ENCODE assay signal across 9 mouse cellular contexts in genomic region chr4:129549306-129549705, GRCm38 (mm10). TPM values are rescaled to one million over a fixed set of nuclear protein-coding genes. Genes with fewer than 3 reads are reported as not detected.
DNase-seq lines count a peak whose midpoint lies in the region; ATAC-seq and TF ChIP-seq lines count a peak whose summit lies in the region.
"Had no signal": no experiment of that assay in that cellular context is flagged by ENCODE, and none has a peak within 500 bp of the region (broad histone marks: within the 10 kb centered on the region; RNA-seq: fewer than 3 reads in every experiment).

No protein-coding gene starts in this region.

- no peak overlapping the region for H3K27ac ChIP-seq in layer of hippocampus, adult 2 months
- H3K27ac ChIP-seq in MEL (ENCODE audit: control insufficient read depth, low read depth, low read length), result no peak overlapping the region

- peaks cover 8 to 14% of the 10 kb centered on the region in 2 experiments for H3K4me1 ChIP-seq in MEL (ENCODE audit: control insufficient read depth in 1 of 2, insufficient read depth in 2 of 2, low read length in 2 of 2)

- no peak for TF ChIP-seq POLR2A in MEL (IDR thresholded peaks at IDR 0.05; ENCODE audit: control insufficient read depth in 1 of 2, insufficient read depth in 1 of 2, low read depth in 1 of 2, low read length in 2 of 2, poor library complexity in 1 of 2)

- no peak overlapping the region for H3K4me3 ChIP-seq in layer of hippocampus, adult 2 months
- no peak overlapping the region for H3K4me3 ChIP-seq in MEL (ENCODE audit: control insufficient read depth in 1 of 2, insufficient read depth in 1 of 2, low read depth in 2 of 2, low read length in 2 of 2)

- TF ChIP-seq EP300 in MEL (IDR thresholded peaks at IDR 0.05; ENCODE audit: low read depth in 1 of 2, low read length in 2 of 2), result no peak

- TF ChIP-seq RAD21 in MEL (IDR thresholded peaks at IDR 0.05; ENCODE audit: low read depth, low read length), result peak; percentile 40

- DNase-seq in layer of hippocampus, adult 2 months (ENCODE audit: low spot score in 2 of 2), result no peak
- no peak for DNase-seq in layer of hippocampus, adult 18-20 months (ENCODE audit: low spot score in 2 of 2)
- DNase-seq in MEL (ENCODE audit: low read depth, low spot score), result peak; percentile 69
- peak; percentile 60 to 78 for DNase-seq in spleen, postnatal 10 days (ENCODE audit: low spot score in 2 of 2)
- no peak for DNase-seq in neural tube, embryonic 10.5 days (ENCODE audit: extremely low spot score, low spot score)
- DNase-seq in left cerebral cortex, postnatal 14 days (ENCODE audit: low spot score in 2 of 2), result no peak
- no peak for DNase-seq in cerebellum, postnatal 4 days (ENCODE audit: low spot score in 2 of 2)

- no peaks in the 10 kb centered on the region for H3K79me2 ChIP-seq in MEL (ENCODE audit: control insufficient read depth, insufficient read depth, low read length, poor library complexity)

- intact Hi-C loops in left cerebral cortex, postnatal 14 days (cut with DNase I), result no loop called here

- peak; percentile 74 for TF ChIP-seq CTCF in layer of hippocampus, adult 2 months (conservative IDR thresholded peaks at IDR 0.05)
- TF ChIP-seq CTCF in MEL (IDR thresholded peaks at IDR 0.05 in 2 of 3, conservative IDR thresholded peaks at IDR 0.05 in 1 of 3; ENCODE audit: control insufficient read depth in 1 of 3, insufficient read depth in 1 of 3, low read depth in 2 of 3, low read length in 3 of 3, poor library complexity in 1 of 3, severe bottlenecking in 1 of 3), result peak; percentile 36 to 69 (median 63)

- ATAC-seq in erythroid progenitor cell, adult 5-6 weeks (replicated peaks; ENCODE audit: low FRiP score, poor library complexity, severe bottlenecking), result peak; percentile 73

- no peaks in the 10 kb centered on the region for H3K27me3 ChIP-seq in MEL (ENCODE audit: control insufficient read depth in 1 of 2, insufficient read depth in 2 of 2, low read length in 2 of 2)

- H3K9ac ChIP-seq in MEL (ENCODE audit: control insufficient read depth, low read depth, low read length, poor library complexity, severe bottlenecking), result no peak overlapping the region

- peaks cover 0 to 17% of the 10 kb centered on the region in 2 experiments; a peak in 2 of 4 replicates for H3K36me3 ChIP-seq in MEL (ENCODE audit: control insufficient read depth in 1 of 2, insufficient read depth in 2 of 2, low read length in 2 of 2)

- H3K9me3 ChIP-seq in MEL (replicated peaks; ENCODE audit: insufficient read depth, low read length), result no peaks in the 10 kb centered on the region

TF ChIP-seq in MEL, 35 proteins besides CTCF, POLR2A, EP300 and RAD21:
- TF ChIP-seq JUND (IDR thresholded peaks at IDR 0.05; ENCODE audit: low read depth, low read length) (no peak), ZC3H11A (IDR thresholded peaks at IDR 0.05; ENCODE audit: low read depth, low read length) (0 out of 2 replicates have a peak, but pooled peaks have one; percentile 17), CHD2 (IDR thresholded peaks at IDR 0.05; ENCODE audit: low read length) (no peak), NELFE (IDR thresholded peaks at IDR 0.05; ENCODE audit: low read depth, low read length) (no peak), SMC3 (IDR thresholded peaks at IDR 0.05; ENCODE audit: low read depth, low read length) (peak; percentile 47), MYB (IDR thresholded peaks at IDR 0.05; ENCODE audit: low read depth, low read length) (no peak), CHD1 (IDR thresholded peaks at IDR 0.05; ENCODE audit: low read depth, low read length) (no peak), BHLHE40 (IDR thresholded peaks at IDR 0.05; ENCODE audit: borderline replicate concordance, low read depth, low read length) (no peak), ZMIZ1 (IDR thresholded peaks at IDR 0.05; ENCODE audit: low read depth, low read length) (no peak), ZNF384 (IDR thresholded peaks at IDR 0.05; ENCODE audit: low read depth, low read length) (0 out of 2 replicates have a peak, but pooled peaks have one; percentile 41)

RNA-seq across cellular contexts. Expression of gene Hdac1, which starts 6.8 kb away (rescaled TPM):
- 10 to 100 TPM; 48.9 to 49.8 TPM for total RNA-seq in layer of hippocampus, adult 2 months (2021)
- total RNA-seq in layer of hippocampus, adult 18-20 months (2021), result 10 to 100 TPM; 36.9 to 43.0 TPM
- total RNA-seq in MEL (2012; rRNA removed), result 38.9 and 47.9 TPM in 2 replicates
- polyA plus RNA-seq in MEL (2012; ENCODE audit: insufficient read depth in 1 of 2, insufficient read length in 2 of 2, low read depth in 1 of 2, low replicate concordance in 2 of 2, missing spikeins in 1 of 2), result 100 to 1,000 TPM; 108 to 185 TPM
- 100 and 125 TPM in 2 replicates for total RNA-seq in erythroid progenitor cell, adult 5-6 weeks (2015; ENCODE audit: low replicate concordance)
- total RNA-seq in erythroid progenitor cell, adult 5-6 weeks (2017; ENCODE audit: low replicate concordance), result 102 and 111 TPM in 2 replicates
- total RNA-seq in left cerebral cortex, postnatal 14 days (2021), result 10 to 100 TPM; 27.2 to 30.2 TPM

RNA-seq across cellular contexts. Expression of gene Lck, which starts 24.1 kb away (rescaled TPM):
- 1 to 10 TPM; 2.8 to 6.2 TPM for total RNA-seq in layer of hippocampus, adult 2 months (2021)
- 1 to 10 TPM; 3.4 to 3.9 TPM for total RNA-seq in layer of hippocampus, adult 18-20 months (2021)
- total RNA-seq in MEL (2012; rRNA removed), result 2.7 and 3.6 TPM in 2 replicates
- polyA plus RNA-seq in MEL (2012; ENCODE audit: insufficient read depth in 1 of 2, insufficient read length in 2 of 2, low read depth in 1 of 2, low replicate concordance in 2 of 2, missing spikeins in 1 of 2), result 1 to 10 TPM in 1 of 2 experiments, not detected in 1; 6.9 TPM
- total RNA-seq in erythroid progenitor cell, adult 5-6 weeks (2015; ENCODE audit: low replicate concordance), result 8.0 and 23.1 TPM in 2 replicates
- total RNA-seq in erythroid progenitor cell, adult 5-6 weeks (2017; ENCODE audit: low replicate concordance), result 8.5 and 10.1 TPM in 2 replicates
- 1 to 10 TPM; 5.5 to 8.5 TPM for total RNA-seq in left cerebral cortex, postnatal 14 days (2021)

RNA-seq across cellular contexts. Expression of gene Fam167b, which starts 29.0 kb away (rescaled TPM):
- total RNA-seq in layer of hippocampus, adult 2 months (2021), result under 1 TPM; 0.41 to 0.83 TPM
- under 1 TPM; 0.51 to 0.74 TPM for total RNA-seq in layer of hippocampus, adult 18-20 months (2021)
- not detected in 2 replicates for total RNA-seq in MEL (2012; rRNA removed)
- not detected for polyA plus RNA-seq in MEL (2012; ENCODE audit: insufficient read depth in 1 of 2, insufficient read length in 2 of 2, low read depth in 1 of 2, low replicate concordance in 2 of 2, missing spikeins in 1 of 2)
- total RNA-seq in erythroid progenitor cell, adult 5-6 weeks (2015; ENCODE audit: low replicate concordance), result not detected in 2 replicates
- total RNA-seq in erythroid progenitor cell, adult 5-6 weeks (2017; ENCODE audit: low replicate concordance), result not detected in 2 replicates
- total RNA-seq in left cerebral cortex, postnatal 14 days (2021), result not detected
- total RNA-seq: hematopoietic stem cell, adult 5-6 weeks had no signal

RNA-seq across cellular contexts. Expression of gene Marcksl1, which starts 35.9 kb away (rescaled TPM):
- 100 to 1,000 TPM in 1 of 2 experiments, 10 to 100 TPM in 1; 94.6 to 103 TPM for total RNA-seq in layer of hippocampus, adult 2 months (2021)
- total RNA-seq in layer of hippocampus, adult 18-20 months (2021), result 10 to 100 TPM; 72.5 to 76.6 TPM
- 25.3 and 26.9 TPM in 2 replicates for total RNA-seq in MEL (2012; rRNA removed)
- polyA plus RNA-seq in MEL (2012; ENCODE audit: insufficient read depth in 1 of 2, insufficient read length in 2 of 2, low read depth in 1 of 2, low replicate concordance in 2 of 2, missing spikeins in 1 of 2), result 10 to 100 TPM in 1 of 2 experiments, not detected in 1; 62.7 TPM
- total RNA-seq in erythroid progenitor cell, adult 5-6 weeks (2015; ENCODE audit: low replicate concordance), result 13.8 and 16.9 TPM in 2 replicates
- total RNA-seq in erythroid progenitor cell, adult 5-6 weeks (2017; ENCODE audit: low replicate concordance), result 4.4 and 10.6 TPM in 2 replicates
- total RNA-seq in left cerebral cortex, postnatal 14 days (2021), result 100 to 1,000 TPM; 538 to 599 TPM

RNA-seq across cellular contexts. Expression of gene Eif3i, which starts 51.1 kb away (rescaled TPM):
- 100 to 1,000 TPM; 117 to 120 TPM for total RNA-seq in layer of hippocampus, adult 2 months (2021)
- 100 to 1,000 TPM; 127 to 131 TPM for total RNA-seq in layer of hippocampus, adult 18-20 months (2021)
- total RNA-seq in MEL (2012; rRNA removed), result 766 and 806 TPM in 2 replicates
- 100 to 1,000 TPM; 396 to 730 TPM for polyA plus RNA-seq in MEL (2012; ENCODE audit: insufficient read depth in 1 of 2, insufficient read length in 2 of 2, low read depth in 1 of 2, low replicate concordance in 2 of 2, missing spikeins in 1 of 2)
- total RNA-seq in erythroid progenitor cell, adult 5-6 weeks (2015; ENCODE audit: low replicate concordance), result 79.6 and 96.9 TPM in 2 replicates
- total RNA-seq in erythroid progenitor cell, adult 5-6 weeks (2017; ENCODE audit: low replicate concordance), result 59.7 and 69.6 TPM in 2 replicates
- total RNA-seq in left cerebral cortex, postnatal 14 days (2021), result 100 to 1,000 TPM; 139 to 140 TPM

Comparison
In these comparisons a context has a peak if more than half of its experiments do, and no peak if none do; other contexts are left out.
1. DNase-seq: peak in MEL (single experiment) and spleen, postnatal 10 days (2 of 2); none in layer of hippocampus, adult 2 months (0 of 2), layer of hippocampus, adult 18-20 months (0 of 2), neural tube, embryonic 10.5 days (single experiment), left cerebral cortex, postnatal 14 days (0 of 2) and cerebellum, postnatal 4 days (0 of 2).